Mouse (Mus musculus) urinary bladder, postnatal 14 days (tissue): ENCODE results near the gene Psmd9.

Experiments
- DNase-seq: peaks from one replicate; pipeline ENCODE4 v3.0.0; 2021; ENCODE audit warnings: low spot score

Psmd9 gene

GRCm38 (mm10) chr5:123169284-123169683 lies at the start of gene Psmd9:
Psmd9 (plus strand) TSS chr5:123169413.
- no peak for DNase-seq

DNA sequence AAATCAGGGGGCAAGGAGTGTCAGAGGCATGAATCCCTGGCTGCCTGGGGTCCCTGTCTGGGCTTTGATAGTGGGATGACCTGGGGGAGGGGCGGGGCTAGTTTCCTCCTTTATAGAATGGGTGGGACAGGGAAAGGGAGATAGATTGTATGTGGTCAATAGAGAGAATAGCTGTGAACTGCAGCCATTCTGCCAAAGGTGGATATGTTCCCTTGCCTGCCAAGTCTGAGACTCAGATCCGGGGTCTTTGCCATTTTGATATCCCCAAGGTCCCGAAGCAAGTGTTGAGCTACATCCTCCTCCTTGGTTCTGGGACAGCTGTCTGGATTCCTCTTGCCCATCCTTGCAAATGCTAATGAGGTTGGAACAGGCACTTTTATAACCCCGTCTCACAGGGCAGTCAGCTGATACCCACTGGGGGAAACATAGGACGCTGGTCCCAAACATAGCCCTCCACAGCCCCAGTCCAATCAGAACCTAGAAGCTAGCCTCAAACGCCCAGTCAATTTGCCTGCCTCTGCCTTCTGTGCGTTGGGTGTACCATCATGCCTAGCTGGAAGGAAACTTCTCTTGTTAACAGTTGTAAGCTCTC lies 48.5 kb upstream of the Psmd9 start:
- DNase-seq: no peak

GRCm38 (mm10) chr5:123122181-123122580 lies 47.0 kb upstream of the Psmd9 start:
- DNase-seq: no peak

- DNase-seq: no peak
Measured at GRCm38 (mm10) chr5:123125105-123125504, 44.1 kb upstream of the Psmd9 start.

- no peak for DNase-seq
Measured at GRCm38 (mm10) chr5:123125638-123126406, 43.4 kb upstream of the Psmd9 start.

DNA sequence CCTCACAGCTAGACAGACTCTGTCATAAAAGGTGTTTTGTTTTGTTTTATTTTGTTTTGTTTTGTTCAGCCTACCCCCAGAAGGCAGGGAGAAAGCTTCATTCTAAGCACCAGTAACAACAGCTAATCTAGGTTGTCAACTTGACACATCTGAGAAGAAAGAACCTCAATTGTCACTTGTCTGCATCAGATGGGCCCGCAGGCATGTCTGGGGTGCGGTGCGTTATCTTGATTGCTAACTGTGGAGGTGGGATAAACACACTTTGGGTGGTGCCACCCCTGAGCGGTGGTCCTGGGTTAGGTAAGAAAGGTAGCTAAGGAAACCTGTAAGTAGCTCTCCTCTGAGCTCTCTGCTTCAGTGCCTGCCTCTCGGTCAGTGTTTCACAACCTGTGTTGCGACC lies 42.2 kb upstream of the Psmd9 start:
- no peak for DNase-seq

DNA sequence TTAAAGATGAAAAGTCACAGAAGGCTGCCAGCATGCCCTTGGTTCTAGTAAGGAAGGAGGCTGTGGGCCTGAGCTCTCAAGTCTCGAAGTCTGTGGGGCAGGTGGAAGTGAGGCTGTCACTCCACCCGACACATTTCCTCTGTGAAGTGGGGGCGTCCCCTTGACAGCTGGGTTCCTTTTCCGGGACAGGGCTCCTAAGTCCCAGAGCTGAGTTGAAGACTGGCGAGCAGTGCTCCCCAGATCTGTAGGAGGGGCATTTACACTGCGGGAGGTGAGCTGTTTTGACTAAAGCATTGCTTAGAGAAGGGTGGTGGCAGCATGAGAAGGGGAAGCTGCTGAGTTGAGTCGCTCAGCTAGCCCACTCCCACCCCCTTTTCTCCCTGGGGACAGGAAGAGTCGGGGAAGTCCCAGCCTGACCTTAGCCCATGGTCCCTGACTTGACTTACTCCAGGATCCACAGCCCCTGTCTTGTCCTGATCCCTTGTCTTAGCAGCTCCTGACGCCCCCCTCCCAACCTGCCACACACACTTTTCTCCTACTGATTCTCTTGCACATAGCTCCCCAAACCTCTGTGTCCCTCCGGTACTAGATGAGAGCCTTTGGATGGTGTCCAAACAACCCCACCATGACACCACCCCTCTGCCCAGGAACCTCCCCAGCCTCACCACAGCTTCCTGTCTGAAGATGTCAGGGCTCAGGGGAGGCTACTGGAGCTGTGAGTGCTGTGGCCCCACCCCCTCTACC lies 40.6 kb upstream of the Psmd9 start:
- DNase-seq: no peak

- no peak for DNase-seq
Measured at GRCm38 (mm10) chr5:123129170-123129757, 39.9 kb upstream of the Psmd9 start.

DNA sequence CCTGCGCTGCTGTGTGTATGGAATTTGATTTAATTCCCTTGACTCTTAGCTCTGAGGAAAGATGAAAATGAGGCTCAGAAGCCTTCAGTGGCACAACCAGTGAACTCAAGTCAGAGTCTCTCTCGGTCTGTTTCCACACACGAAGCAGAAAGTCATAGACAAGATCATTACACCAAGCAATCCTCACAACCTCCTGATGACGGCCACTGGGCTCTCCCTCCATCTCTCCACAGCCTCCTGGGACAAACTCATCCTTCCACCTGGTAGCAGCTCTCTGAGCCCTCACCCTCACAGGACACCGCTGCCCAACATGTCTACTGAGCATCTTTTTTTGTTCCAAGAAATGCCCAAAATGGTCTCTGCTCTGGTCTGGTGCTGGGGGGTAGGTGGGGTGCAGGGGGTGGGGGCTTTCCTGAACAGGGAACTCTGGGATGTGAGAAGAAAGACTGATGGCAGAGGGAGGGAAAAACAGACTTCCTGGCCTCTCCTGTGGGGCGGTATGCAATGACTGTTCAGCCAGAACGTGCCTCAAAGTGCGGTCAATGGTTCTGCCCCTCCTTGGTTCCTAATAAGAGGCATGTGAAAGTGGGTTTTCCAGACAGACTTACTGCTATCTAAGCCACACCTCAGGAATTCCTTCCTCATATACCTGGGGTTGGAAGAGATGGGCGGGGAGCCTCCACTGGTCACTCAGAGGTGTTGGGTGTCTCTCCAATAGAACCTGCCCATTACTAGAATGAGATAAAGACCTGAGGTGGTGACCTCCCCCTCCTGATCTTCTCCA lies 39.0 kb upstream of the Psmd9 start:
- DNase-seq: no peak

- DNase-seq: no peak
Measured at GRCm38 (mm10) chr5:123130814-123131148, 38.4 kb upstream of the Psmd9 start.

GRCm38 (mm10) chr5:123132308-123133071 lies 36.7 kb upstream of the Psmd9 start, which contains the start of gene Rhof:
Rhof (minus strand) TSS chr5:123132692.
- DNase-seq: peak; percentile 80

DNA sequence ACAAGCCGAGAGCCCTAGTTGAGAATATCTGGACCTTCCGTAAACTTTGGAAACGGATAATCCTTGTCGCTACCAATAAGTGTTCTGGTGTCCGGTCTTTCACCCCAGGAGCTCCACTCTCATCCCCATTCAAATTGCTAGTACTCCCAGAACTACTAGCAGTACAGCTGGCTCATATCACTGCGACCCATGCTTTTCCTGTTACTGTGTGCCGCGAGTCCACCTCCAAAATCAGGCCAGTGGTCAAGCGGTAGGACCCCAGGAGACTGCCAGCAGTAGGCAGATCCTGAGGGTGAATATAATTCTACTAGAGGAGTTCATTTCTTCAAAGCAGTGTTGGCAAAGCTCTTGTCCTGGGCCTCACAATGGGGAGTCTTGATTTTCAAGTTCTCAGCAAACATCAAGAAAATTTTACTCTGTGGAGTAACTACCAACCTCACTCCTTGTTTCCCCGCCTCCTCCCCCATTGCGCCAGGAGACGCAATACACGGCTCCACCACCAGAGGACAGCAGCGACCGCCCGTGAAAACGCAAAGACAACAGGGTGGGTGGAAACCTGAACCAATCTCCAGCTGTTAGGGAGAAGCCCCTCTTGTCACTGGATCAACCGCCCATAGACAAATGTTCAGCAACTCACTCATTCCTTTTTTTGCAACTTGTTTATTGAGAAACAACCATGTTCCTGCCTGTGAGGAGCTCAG lies 36.0 kb upstream of the Psmd9 start:
- DNase-seq: peak; percentile 86

GRCm38 (mm10) chr5:123133784-123134143 lies 35.4 kb upstream of the Psmd9 start:
- DNase-seq: no peak

GRCm38 (mm10) chr5:123134186-123134874 lies 34.9 kb upstream of the Psmd9 start:
- peak; percentile 76 for DNase-seq

- no peak for DNase-seq
Measured at GRCm38 (mm10) chr5:123134875-123135382, 34.3 kb upstream of the Psmd9 start.

- peak; percentile 95 for DNase-seq
Measured at GRCm38 (mm10) chr5:123135471-123136360, 33.5 kb upstream of the Psmd9 start.

DNA sequence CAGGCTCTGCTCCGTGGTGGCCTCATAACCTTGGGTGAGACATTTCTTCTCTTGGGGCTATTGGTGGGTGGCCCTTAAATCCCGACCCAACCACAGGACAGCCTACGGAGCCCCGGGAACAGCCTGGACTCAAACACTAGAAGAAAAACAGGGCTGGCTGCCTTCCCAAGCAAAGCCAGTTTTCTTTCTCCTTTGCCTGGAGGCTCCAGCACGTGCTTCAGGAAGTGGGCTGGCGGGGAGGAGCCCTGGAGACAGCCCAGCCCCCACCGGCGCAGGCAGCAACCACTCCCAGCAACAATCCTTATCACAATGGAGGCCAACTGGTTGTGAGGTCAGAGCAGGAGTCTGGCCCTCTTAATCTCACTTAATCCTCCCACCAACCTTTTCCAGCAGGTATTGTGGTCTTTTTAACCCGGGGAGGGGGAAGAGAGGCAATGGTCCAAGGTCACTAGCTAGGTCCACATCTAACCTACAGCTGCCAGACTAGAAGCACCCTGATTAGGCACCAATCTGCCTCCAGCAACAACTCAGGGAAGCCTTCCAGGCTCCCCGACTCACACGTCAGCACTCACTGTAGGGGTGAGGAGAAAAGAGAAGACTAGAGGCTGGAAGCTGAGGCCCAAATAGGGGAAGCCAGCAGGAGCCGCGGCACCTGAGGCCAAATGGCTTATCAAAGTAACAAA lies 32.7 kb upstream of the Psmd9 start:
- DNase-seq: peak; percentile 95
